Mouse (Mus musculus): ENCODE data around the gene Cela3b. TPM values are rescaled to one million over a fixed set of nuclear protein-coding genes. Genes with fewer than 3 reads are reported as not detected.
A peak's percentile ranks its signal among the peaks of the same experiment; 100 is the strongest.

Gene Cela3b
- polyA plus RNA-seq, 1 experiment = 1.1 TPM

GRCm38 (mm10) chr4:137448641-137449040 is 18.3 kb upstream of the Cela3b start:
- WGBS = 70% methylated on average over 2 of the region's 2 CpGs
- Histone ChIP-seq H3K27ac (ENCODE audit: control insufficient read depth, insufficient read depth, low read length) (no peak overlapping the region), H3K36me3 (ENCODE audit: control insufficient read depth, insufficient read depth, low read length) (no peaks in the 10 kb centered on the region), H3K4me3 (ENCODE audit: control insufficient read depth, insufficient read depth, low read length) (no peak overlapping the region), H3K27me3 (ENCODE audit: control insufficient read depth, insufficient read depth, low read length) (no peaks in the 10 kb centered on the region), H3K4me1 (replicated peaks; ENCODE audit: control insufficient read depth, insufficient read depth, low read length) (no peaks in the 10 kb centered on the region)
- TF ChIP-seq CTCF (IDR thresholded peaks at IDR 0.05; ENCODE audit: borderline replicate concordance, control insufficient read depth, extremely low read depth, insufficient read depth, low read length, poor library complexity) = no peak
- no peak for TF ChIP-seq POLR2A (IDR thresholded peaks at IDR 0.05; ENCODE audit: control insufficient read depth, extremely low read depth, insufficient read depth, low read length, poor library complexity)
- no peak for DNase-seq

DNA sequence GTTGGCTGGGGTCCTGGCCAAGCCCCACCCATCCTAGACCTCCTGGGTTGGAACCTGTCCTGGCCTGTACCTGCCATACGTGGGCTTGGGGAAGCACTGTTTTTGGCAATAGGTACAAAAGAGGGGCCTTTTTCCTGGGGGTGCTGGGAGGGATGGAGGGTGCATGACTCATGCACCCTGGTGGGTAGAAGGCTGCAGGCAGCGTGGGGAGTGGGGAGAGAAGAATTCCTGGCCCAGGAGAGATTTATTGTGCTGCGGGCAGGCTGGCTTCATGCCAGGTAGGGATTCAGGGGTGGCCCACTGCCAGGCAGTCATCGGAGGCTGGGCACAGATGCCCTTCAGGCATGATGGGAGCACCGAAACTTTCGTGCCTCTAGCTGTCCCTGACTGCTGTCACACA is 17.9 kb upstream of the Cela3b start:
- Histone ChIP-seq H3K27me3 (ENCODE audit: control insufficient read depth, insufficient read depth, low read length) (no peaks in the 10 kb centered on the region), H3K36me3 (ENCODE audit: control insufficient read depth, insufficient read depth, low read length) (no peaks in the 10 kb centered on the region), H3K27ac (ENCODE audit: control insufficient read depth, insufficient read depth, low read length) (no peak overlapping the region), H3K4me1 (replicated peaks; ENCODE audit: control insufficient read depth, insufficient read depth, low read length) (no peaks in the 10 kb centered on the region), H3K4me3 (ENCODE audit: control insufficient read depth, insufficient read depth, low read length) (no peak overlapping the region)
- TF ChIP-seq CTCF (IDR thresholded peaks at IDR 0.05; ENCODE audit: borderline replicate concordance, control insufficient read depth, extremely low read depth, insufficient read depth, low read length, poor library complexity) (no peak), POLR2A (IDR thresholded peaks at IDR 0.05; ENCODE audit: control insufficient read depth, extremely low read depth, insufficient read depth, low read length, poor library complexity) (no peak)
- WGBS = 59% methylated on average over 6 of the region's 6 CpGs
- no peak for DNase-seq

DNA sequence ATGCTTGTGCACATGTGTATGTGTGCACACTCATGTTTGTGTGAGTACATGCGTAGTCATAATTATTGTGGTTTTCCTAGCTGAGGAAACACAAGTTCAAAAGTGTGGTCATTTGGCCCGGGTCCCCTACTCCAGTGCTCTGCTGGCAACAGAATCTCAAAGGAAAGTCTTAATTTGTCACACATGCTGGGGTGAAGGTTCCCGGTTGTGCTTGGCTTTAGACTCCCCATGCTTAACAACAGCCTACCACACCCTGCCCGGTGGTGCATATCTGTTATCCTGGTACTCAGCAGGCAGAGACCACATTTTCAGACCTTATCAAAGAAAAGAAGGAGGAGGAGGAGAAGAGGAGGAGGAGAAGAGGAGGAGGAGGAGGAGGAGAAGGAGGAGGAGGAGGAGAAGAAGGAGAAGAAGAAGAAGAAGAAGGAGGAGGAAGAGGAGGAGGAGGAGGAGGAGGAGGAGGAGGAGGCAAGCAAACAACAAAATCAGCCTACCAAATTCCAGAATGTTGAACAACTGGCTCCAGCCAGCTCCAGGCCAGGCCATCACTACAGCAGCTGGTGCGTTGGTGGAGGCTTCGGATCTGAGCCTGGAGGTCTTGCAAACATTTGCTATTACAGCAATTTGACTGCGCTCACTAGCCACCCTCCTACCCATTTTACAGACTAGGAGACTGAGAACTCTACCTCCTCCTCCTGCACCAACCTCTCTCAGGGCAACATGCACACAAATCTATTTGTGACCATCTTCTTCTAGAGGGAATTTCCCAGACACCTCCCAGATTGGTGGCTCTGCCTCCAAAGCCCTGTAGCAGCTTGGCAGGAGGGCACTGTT is 17.2 kb upstream of the Cela3b start:
- WGBS = 53% methylated on average over 7 of the region's 7 CpGs
- H3K27ac ChIP-seq (ENCODE audit: control insufficient read depth, insufficient read depth, low read length) = no peak overlapping the region
- H3K36me3 ChIP-seq (ENCODE audit: control insufficient read depth, insufficient read depth, low read length) = no peaks in the 10 kb centered on the region
- H3K27me3 ChIP-seq (ENCODE audit: control insufficient read depth, insufficient read depth, low read length) = no peaks in the 10 kb centered on the region
- DNase-seq = no peak
- no peaks in the 10 kb centered on the region for H3K4me1 ChIP-seq (replicated peaks; ENCODE audit: control insufficient read depth, insufficient read depth, low read length)
- no peak for TF ChIP-seq POLR2A (IDR thresholded peaks at IDR 0.05; ENCODE audit: control insufficient read depth, extremely low read depth, insufficient read depth, low read length, poor library complexity)
- no peak for TF ChIP-seq CTCF (IDR thresholded peaks at IDR 0.05; ENCODE audit: borderline replicate concordance, control insufficient read depth, extremely low read depth, insufficient read depth, low read length, poor library complexity)
- H3K4me3 ChIP-seq (ENCODE audit: control insufficient read depth, insufficient read depth, low read length) = no peak overlapping the region

- no peak overlapping the region for H3K4me3 ChIP-seq (ENCODE audit: control insufficient read depth, insufficient read depth, low read length)
- H3K27me3 ChIP-seq (ENCODE audit: control insufficient read depth, insufficient read depth, low read length) = no peaks in the 10 kb centered on the region
- H3K27ac ChIP-seq (ENCODE audit: control insufficient read depth, insufficient read depth, low read length) = no peak overlapping the region
- no peak for TF ChIP-seq POLR2A (IDR thresholded peaks at IDR 0.05; ENCODE audit: control insufficient read depth, extremely low read depth, insufficient read depth, low read length, poor library complexity)
- 80% methylated on average over 4 of the region's 4 CpGs for WGBS
- DNase-seq = no peak
- no peaks in the 10 kb centered on the region for H3K4me1 ChIP-seq (replicated peaks; ENCODE audit: control insufficient read depth, insufficient read depth, low read length)
- no peaks in the 10 kb centered on the region for H3K36me3 ChIP-seq (ENCODE audit: control insufficient read depth, insufficient read depth, low read length)
Measured at GRCm38 (mm10) chr4:137445881-137446280, 15.5 kb upstream of the Cela3b start.

DNA sequence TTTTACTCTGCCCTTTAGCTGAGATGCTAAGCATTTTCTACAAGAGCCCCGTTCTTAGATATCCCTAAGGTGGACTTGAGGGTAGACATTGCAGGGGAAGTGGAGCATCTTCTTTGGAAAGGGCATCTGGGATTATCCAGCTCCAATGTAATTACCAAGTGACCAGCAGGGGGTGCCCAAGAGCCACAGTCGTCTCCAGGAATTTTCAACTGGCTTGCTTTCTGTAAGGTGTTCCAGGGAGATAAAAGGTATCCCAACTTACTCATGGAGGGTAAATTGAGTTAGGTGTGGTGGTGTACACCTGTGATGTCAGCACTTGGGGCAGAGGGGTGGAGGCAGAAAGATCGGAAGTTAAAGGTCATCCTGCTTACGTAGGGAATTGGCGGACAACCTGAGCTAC is 13.3 kb upstream of the Cela3b start:
- WGBS = 46% methylated on average over 5 of the region's 5 CpGs
- no peaks in the 10 kb centered on the region for H3K4me1 ChIP-seq (replicated peaks; ENCODE audit: control insufficient read depth, insufficient read depth, low read length)
- DNase-seq = peak; percentile 47
- no peak overlapping the region for H3K27ac ChIP-seq (ENCODE audit: control insufficient read depth, insufficient read depth, low read length)
- no peak for TF ChIP-seq CTCF (IDR thresholded peaks at IDR 0.05; ENCODE audit: borderline replicate concordance, control insufficient read depth, extremely low read depth, insufficient read depth, low read length, poor library complexity)
- TF ChIP-seq POLR2A (IDR thresholded peaks at IDR 0.05; ENCODE audit: control insufficient read depth, extremely low read depth, insufficient read depth, low read length, poor library complexity) = no peak
- H3K36me3 ChIP-seq (ENCODE audit: control insufficient read depth, insufficient read depth, low read length) = no peaks in the 10 kb centered on the region
- no peak overlapping the region for H3K4me3 ChIP-seq (ENCODE audit: control insufficient read depth, insufficient read depth, low read length)
- H3K27me3 ChIP-seq (ENCODE audit: control insufficient read depth, insufficient read depth, low read length) = no peaks in the 10 kb centered on the region

DNA sequence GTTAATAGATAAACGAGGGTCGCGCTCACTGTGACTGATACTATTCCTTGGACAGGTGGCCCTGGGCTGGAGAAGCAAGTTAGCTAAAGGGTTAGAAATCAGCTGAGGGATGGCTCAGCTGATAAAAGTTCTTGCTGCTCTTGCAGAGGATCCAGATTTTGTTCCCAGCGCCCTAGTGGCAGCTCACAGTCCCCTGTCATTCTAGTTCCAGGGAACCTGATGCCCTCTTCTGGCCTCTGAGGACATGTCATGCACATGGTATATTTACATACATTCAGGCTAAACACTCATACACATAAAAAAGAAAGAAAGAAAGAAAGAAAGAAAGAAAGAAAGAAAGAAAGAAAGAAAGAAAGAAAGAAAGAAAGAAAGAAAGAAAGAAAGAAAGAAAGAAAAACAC is 11.0 kb upstream of the Cela3b start:
- Histone ChIP-seq H3K36me3 (ENCODE audit: control insufficient read depth, insufficient read depth, low read length) (no peaks in the 10 kb centered on the region), H3K27ac (ENCODE audit: control insufficient read depth, insufficient read depth, low read length) (no peak overlapping the region), H3K27me3 (ENCODE audit: control insufficient read depth, insufficient read depth, low read length) (no peaks in the 10 kb centered on the region), H3K4me3 (ENCODE audit: control insufficient read depth, insufficient read depth, low read length) (no peak overlapping the region), H3K4me1 (replicated peaks; ENCODE audit: control insufficient read depth, insufficient read depth, low read length) (no peaks in the 10 kb centered on the region)
- DNase-seq = no peak
- 93% methylated on average over 4 of the region's 4 CpGs for WGBS
- TF ChIP-seq POLR2A (IDR thresholded peaks at IDR 0.05; ENCODE audit: control insufficient read depth, extremely low read depth, insufficient read depth, low read length, poor library complexity) = no peak
- TF ChIP-seq CTCF (IDR thresholded peaks at IDR 0.05; ENCODE audit: borderline replicate concordance, control insufficient read depth, extremely low read depth, insufficient read depth, low read length, poor library complexity) = no peak

GRCm38 (mm10) chr4:137438842-137439241 is 8.5 kb upstream of the Cela3b start:
- Histone ChIP-seq H3K27ac (ENCODE audit: control insufficient read depth, insufficient read depth, low read length) (no peak overlapping the region), H3K4me3 (ENCODE audit: control insufficient read depth, insufficient read depth, low read length) (no peak overlapping the region), H3K27me3 (ENCODE audit: control insufficient read depth, insufficient read depth, low read length) (no peaks in the 10 kb centered on the region), H3K36me3 (ENCODE audit: control insufficient read depth, insufficient read depth, low read length) (no peaks in the 10 kb centered on the region), H3K4me1 (replicated peaks; ENCODE audit: control insufficient read depth, insufficient read depth, low read length) (no peaks in the 10 kb centered on the region)
- 84% methylated on average over 8 of the region's 8 CpGs for WGBS
- DNase-seq = no peak
- TF ChIP-seq POLR2A (IDR thresholded peaks at IDR 0.05; ENCODE audit: control insufficient read depth, extremely low read depth, insufficient read depth, low read length, poor library complexity) = no peak
- TF ChIP-seq CTCF (IDR thresholded peaks at IDR 0.05; ENCODE audit: borderline replicate concordance, control insufficient read depth, extremely low read depth, insufficient read depth, low read length, poor library complexity) = no peak

Measured in thymus, adult 2 months (tissue).